Mouse (Mus musculus) forebrain, embryonic 14.5 days (tissue): Measurements from ENCODE around the gene Rcan2. TPM values are rescaled to one million over a fixed set of nuclear protein-coding genes. Genes with fewer than 3 reads are reported as not detected.
A peak's percentile ranks its signal among the peaks of the same experiment; 100 is the strongest.

Source experiments
- ATAC-seq: fragments of 200-750 bp; cut with Nextera tagmentation; 2 replicates; pipeline ENCODE4 v1.8.0; 2017; ENCODE audit warnings: mild to moderate bottlenecking, moderate library complexity
- DNase-seq: peaks from one replicate; pipeline ENCODE4 v3.0.0-alpha.2; 2015; ENCODE audit warnings: low spot score
- H3K27ac ChIP-seq: fragments of 300-500 bp; sonication (generic); 2 replicates; pipeline ENCODE4 v1.5.1; 2014; ENCODE audit warnings: low read depth, mild to moderate bottlenecking, control low read depth, low read length, moderate library complexity
- H3K27me3 ChIP-seq: fragments of 300-500 bp; sonication (generic); replicated peaks from 2 replicates; pipeline ENCODE4 v1.6.1; 2014; ENCODE audit warnings: low read length, control low read depth, mixed read lengths; ENCODE audit not compliant: control insufficient read depth, insufficient read depth
- H3K36me3 ChIP-seq: fragments of 300-500 bp; sonication (generic); 2 replicates; pipeline ENCODE4 v1.6.1; 2014; ENCODE audit warnings: low read length, control low read depth; ENCODE audit not compliant: control insufficient read depth, insufficient read depth
- H3K4me1 ChIP-seq: fragments of 300-500 bp; sonication (generic); 2 replicates; pipeline ENCODE4 v1.6.1; 2014; ENCODE audit warnings: antibody characterized with exemption, low read length, control low read depth; ENCODE audit not compliant: control insufficient read depth, insufficient read depth
- H3K4me2 ChIP-seq: fragments of 300-500 bp; sonication (generic); 2 replicates; pipeline ENCODE4 v1.6.1; 2014; ENCODE audit warnings: mild to moderate bottlenecking, control low read depth, low read length
- H3K4me3 ChIP-seq: fragments of 300-500 bp; sonication (generic); 2 replicates; pipeline ENCODE4 v1.5.1; 2014; ENCODE audit warnings: low read depth, low read length, control low read depth
- H3K9ac ChIP-seq: fragments of 300-500 bp; sonication (generic); 2 replicates; pipeline ENCODE4 v1.6.1; 2014; ENCODE audit warnings: mild to moderate bottlenecking, low read length, control low read depth, moderate library complexity
- H3K9me3 ChIP-seq: fragments of 300-500 bp; sonication (generic); replicated peaks from 2 replicates; pipeline ENCODE4 v1.6.1; 2016; ENCODE audit warnings: low read length, control low read depth, mixed read lengths; ENCODE audit not compliant: control insufficient read depth
- WGBS: fragments of 180-500 bp; shearing (Covaris S2); extraction: QIAGEN DNeasy Blood & Tissue Kit; methylation state at CpG from one replicate; pipeline ENCODE4 v1.1.7; 2014; 5-methylcytosine and 5-hydroxymethylcytosine counted together
- polyA plus RNA-seq: library from polyadenylated mRNA; unstranded; fragments of >200 nt; fragmentation: Nextera tagmentation; extraction: Ambion mirVana; gene quantifications from 2 replicates; pipeline ENCODE4 v1.2.1, GENCODE M21; 2014

The Rcan2 gene
- polyA plus RNA-seq, 1 experiment from 2014 or later = 20.2 TPM

- 77% methylated on average over 8 of the region's 8 CpGs for WGBS
- ATAC-seq = no peak
Measured at GRCm38 (mm10) chr17:43916128-43916527, 115.0 kb downstream of the Rcan2 start.

GRCm38 (mm10) chr17:43917143-43917542 lies 116.0 kb downstream of the Rcan2 start:
- no peak for ATAC-seq
- H3K4me3 ChIP-seq = no peak overlapping the region
- no peak overlapping the region for H3K9ac ChIP-seq
- H3K36me3 ChIP-seq = no peaks in the 10 kb centered on the region
- no peaks in the 10 kb centered on the region for H3K9me3 ChIP-seq
- 85% methylated on average over 5 of the region's 5 CpGs for WGBS
- no peak for DNase-seq
- H3K4me1 ChIP-seq = no peaks in the 10 kb centered on the region
- H3K4me2 ChIP-seq = no peak overlapping the region
- H3K27me3 ChIP-seq = no peaks in the 10 kb centered on the region
- H3K27ac ChIP-seq = no peak overlapping the region

More at GRCm38 (mm10) chr17:43916128-43916527, 115.0 kb downstream of the Rcan2 start:
- no peak overlapping the region for H3K4me3 ChIP-seq
- no peaks in the 10 kb centered on the region for H3K9me3 ChIP-seq
- H3K4me2 ChIP-seq = no peak overlapping the region
- no peak overlapping the region for H3K9ac ChIP-seq
- DNase-seq = no peak
- H3K4me1 ChIP-seq = no peaks in the 10 kb centered on the region
- no peak overlapping the region for H3K27ac ChIP-seq
- no peaks in the 10 kb centered on the region for H3K36me3 ChIP-seq
- no peaks in the 10 kb centered on the region for H3K27me3 ChIP-seq

- Histone ChIP-seq H3K9ac (no peak overlapping the region), H3K27ac (no peak overlapping the region), H3K4me3 (no peak overlapping the region), H3K9me3 (no peaks in the 10 kb centered on the region), H3K4me1 (no peaks in the 10 kb centered on the region), H3K36me3 (no peaks in the 10 kb centered on the region), H3K4me2 (no peak overlapping the region), H3K27me3 (no peaks in the 10 kb centered on the region)
- no peak for DNase-seq
- no peak for ATAC-seq
- 92% methylated on average over 4 of the region's 4 CpGs for WGBS
Measured at GRCm38 (mm10) chr17:43929856-43930255, 128.7 kb downstream of the Rcan2 start.

GRCm38 (mm10) chr17:43931731-43932130 lies 130.6 kb downstream of the Rcan2 start:
- Histone ChIP-seq H3K9ac (no peak overlapping the region), H3K9me3 (0 out of 2 replicates have a peak, but pooled peaks cover 3% of the 10 kb centered on the region), H3K36me3 (no peaks in the 10 kb centered on the region), H3K27me3 (no peaks in the 10 kb centered on the region), H3K4me2 (no peak overlapping the region), H3K4me1 (no peaks in the 10 kb centered on the region), H3K27ac (no peak overlapping the region), H3K4me3 (no peak overlapping the region)
- 96% methylated on average over 11 of the region's 11 CpGs for WGBS
- DNase-seq (no peak), ATAC-seq (no peak)

GRCm38 (mm10) chr17:43934056-43934455 lies 132.9 kb downstream of the Rcan2 start:
- Histone ChIP-seq H3K4me1 (no peaks in the 10 kb centered on the region), H3K27ac (no peak overlapping the region), H3K27me3 (no peaks in the 10 kb centered on the region), H3K9ac (no peak overlapping the region), H3K4me3 (no peak overlapping the region), H3K36me3 (no peaks in the 10 kb centered on the region), H3K9me3 (0 out of 2 replicates have a peak, but pooled peaks cover 3% of the 10 kb centered on the region), H3K4me2 (no peak overlapping the region)
- DNase-seq (peak; percentile 3), ATAC-seq (no peak)
- WGBS = 83% methylated on average over 9 of the region's 9 CpGs

- 10% methylated on average over 5 of the region's 5 CpGs for WGBS
- Histone ChIP-seq H3K27ac (peak overlapping the region; percentile 53; the same call in 1 of the 2 replicates), H3K9me3 (no peaks in the 10 kb centered on the region), H3K36me3 (no peaks in the 10 kb centered on the region), H3K27me3 (no peaks in the 10 kb centered on the region), H3K9ac (peak overlapping the region; percentile 55; the same call in 1 of the 2 replicates), H3K4me1 (peaks cover 14% of the 10 kb centered on the region), H3K4me2 (peak overlapping the region; percentile 47), H3K4me3 (peak overlapping the region; percentile 24; the same call in 1 of the 2 replicates)
- ATAC-seq (peak; percentile 33; the same call in 1 of the 2 replicates), DNase-seq (peak; percentile 64)
Measured at GRCm38 (mm10) chr17:43952219-43952618, 151.1 kb downstream of the Rcan2 start.

- peak overlapping the region; percentile 53 for H3K27ac ChIP-seq
- 17% methylated on average over 17 of the region's 17 CpGs for WGBS
- H3K4me1 ChIP-seq = peaks cover 14% of the 10 kb centered on the region
- peak overlapping the region; percentile 47 for H3K4me2 ChIP-seq
- no peaks in the 10 kb centered on the region for H3K36me3 ChIP-seq
- DNase-seq (peak; percentile 70), ATAC-seq (peak; percentile 81)
- H3K27me3 ChIP-seq = no peaks in the 10 kb centered on the region
- H3K9ac ChIP-seq = peak overlapping the region; percentile 55
- peak overlapping the region; percentile 24 for H3K4me3 ChIP-seq
- H3K9me3 ChIP-seq = no peaks in the 10 kb centered on the region
Measured at GRCm38 (mm10) chr17:43952661-43953534, 151.7 kb downstream of the Rcan2 start.

- no peaks in the 10 kb centered on the region for H3K9me3 ChIP-seq
- peaks cover 14% of the 10 kb centered on the region for H3K4me1 ChIP-seq
- H3K4me3 ChIP-seq = peak overlapping the region; percentile 24
- H3K9ac ChIP-seq = peak overlapping the region; percentile 55
- no peaks in the 10 kb centered on the region for H3K36me3 ChIP-seq
- no peaks in the 10 kb centered on the region for H3K27me3 ChIP-seq
- 71% methylated on average over 10 of the region's 10 CpGs for WGBS
- peak overlapping the region; percentile 47 for H3K4me2 ChIP-seq
- peak overlapping the region; percentile 53 for H3K27ac ChIP-seq
- DNase-seq = no peak
- ATAC-seq = peak; percentile 18
Measured at GRCm38 (mm10) chr17:43953535-43953918, 152.4 kb downstream of the Rcan2 start.

- Histone ChIP-seq H3K4me1 (no peaks in the 10 kb centered on the region), H3K4me2 (no peak overlapping the region), H3K27ac (no peak overlapping the region), H3K9ac (no peak overlapping the region), H3K9me3 (no peaks in the 10 kb centered on the region), H3K4me3 (no peak overlapping the region), H3K27me3 (no peaks in the 10 kb centered on the region), H3K36me3 (no peaks in the 10 kb centered on the region)
- DNase-seq = no peak
- WGBS = 81% methylated on average over 3 of the region's 3 CpGs
- ATAC-seq = no peak
Measured at GRCm38 (mm10) chr17:43959797-43960196, 158.6 kb downstream of the Rcan2 start.
